In genomic region chr7:96555294-96555693, GRCm38 (mm10) we compare ENCODE assay signal across 15 mouse cellular contexts.
DNase-seq lines count a peak whose midpoint lies in the region; ATAC-seq and TF ChIP-seq lines count a peak whose summit lies in the region.
"Had no signal": no experiment of that assay in that cellular context is flagged by ENCODE, and none has a peak within 500 bp of the region (broad histone marks: within the 10 kb centered on the region; RNA-seq: fewer than 3 reads in every experiment).

No protein-coding gene starts in this region.

- no peak overlapping the region for H3K4me2 ChIP-seq in kidney, postnatal 0 days (ENCODE audit: low read length)
- no peak overlapping the region for H3K4me2 ChIP-seq in forebrain, embryonic 13.5 days
- no peak overlapping the region for H3K4me2 ChIP-seq in limb, embryonic 14.5 days (replicated peaks; ENCODE audit: low read depth, low read length, severe bottlenecking)
- H3K4me2 ChIP-seq: lung, embryonic 15.5 days had no signal

- TF ChIP-seq CTCF in kidney, postnatal 0 days (IDR thresholded peaks at IDR 0.05; ENCODE audit: low read depth): peak; percentile 49

- 31% methylated on average over 5 of the region's 5 CpGs for WGBS in kidney, postnatal 0 days
- 9% methylated on average over 5 of the region's 5 CpGs for WGBS in forebrain, embryonic 13.5 days
- WGBS in limb, embryonic 14.5 days: 20% methylated on average over 5 of the region's 5 CpGs

- peak; percentile 56 for DNase-seq in kidney, postnatal 0 days (ENCODE audit: low spot score)
- no peak for DNase-seq in kidney, adult 8-10 months
- DNase-seq in embryo, embryonic 10.5 days (ENCODE audit: low spot score): peak; percentile 50
- DNase-seq in limb, embryonic 14.5 days (ENCODE audit: low spot score): peak; percentile 48
- no peak for DNase-seq in cerebellum, adult 8-10 months
- no peak for DNase-seq in urinary bladder, postnatal 4 days (ENCODE audit: low spot score in 2 of 2)
- DNase-seq: adrenal gland, adult 2 months; cerebellum, postnatal 25 days; heart, postnatal 4 days; left cerebral cortex, postnatal 4 days; right cerebral cortex, postnatal 25 days had no signal

- no peak overlapping the region for H3K27ac ChIP-seq in kidney, postnatal 0 days
- H3K27ac ChIP-seq in forebrain, embryonic 13.5 days: peak overlapping the region; percentile 69
- no peak overlapping the region for H3K27ac ChIP-seq in limb, embryonic 14.5 days (replicated peaks; ENCODE audit: low read depth, low read length)
- H3K27ac ChIP-seq: lung, embryonic 15.5 days had no signal

- no peaks in the 10 kb centered on the region for H3K36me3 ChIP-seq in kidney, postnatal 0 days (ENCODE audit: insufficient read depth, low read length)
- peaks cover 43% of the 10 kb centered on the region for H3K36me3 ChIP-seq in forebrain, embryonic 13.5 days (ENCODE audit: poor library complexity, severe bottlenecking)
- H3K36me3 ChIP-seq in limb, embryonic 14.5 days (ENCODE audit: control insufficient read depth, insufficient read depth, low read length): no peaks in the 10 kb centered on the region
- H3K36me3 ChIP-seq: heart, embryonic 10.5 days; lung, embryonic 15.5 days had no signal

- H3K4me1 ChIP-seq in kidney, postnatal 0 days (replicated peaks; ENCODE audit: insufficient read depth, low read length): peaks cover 8% of the 10 kb centered on the region; the same call in 1 of the 2 replicates
- peaks cover 34% of the 10 kb centered on the region for H3K4me1 ChIP-seq in forebrain, embryonic 13.5 days
- H3K4me1 ChIP-seq in limb, embryonic 14.5 days (ENCODE audit: control insufficient read depth, insufficient read depth, low read length): peaks cover 43% of the 10 kb centered on the region

- no peak for TF ChIP-seq POLR2A in limb, embryonic 14.5 days (IDR thresholded peaks at IDR 0.05; ENCODE audit: borderline replicate concordance, extremely low read depth, insufficient read depth, insufficient read length)

- no peaks in the 10 kb centered on the region for H3K9me3 ChIP-seq in kidney, postnatal 0 days (replicated peaks; ENCODE audit: low read length)
- peaks cover 7% of the 10 kb centered on the region; the same call in 1 of the 2 replicates for H3K9me3 ChIP-seq in forebrain, embryonic 13.5 days (replicated peaks)
- H3K9me3 ChIP-seq in limb, embryonic 14.5 days (ENCODE audit: control insufficient read depth, low read length): no peaks in the 10 kb centered on the region
- H3K9me3 ChIP-seq: heart, embryonic 10.5 days; lung, embryonic 15.5 days had no signal

- no peaks in the 10 kb centered on the region for H3K27me3 ChIP-seq in kidney, postnatal 0 days (ENCODE audit: insufficient read depth, low read length)
- no peaks in the 10 kb centered on the region for H3K27me3 ChIP-seq in forebrain, embryonic 13.5 days
- no peaks in the 10 kb centered on the region for H3K27me3 ChIP-seq in limb, embryonic 14.5 days (ENCODE audit: control insufficient read depth, insufficient read depth, low read length)
- H3K27me3 ChIP-seq: lung, embryonic 15.5 days had no signal

- H3K4me3 ChIP-seq in kidney, postnatal 0 days (replicated peaks; ENCODE audit: low read depth, low read length): no peak overlapping the region
- no peak overlapping the region for H3K4me3 ChIP-seq in forebrain, embryonic 13.5 days
- no peak overlapping the region for H3K4me3 ChIP-seq in limb, embryonic 14.5 days (replicated peaks; ENCODE audit: low read length)
- H3K4me3 ChIP-seq: heart, embryonic 10.5 days; lung, embryonic 15.5 days had no signal

- no peak overlapping the region for H3K9ac ChIP-seq in kidney, postnatal 0 days (ENCODE audit: low read depth, low read length)
- 0 out of 2 replicates have a peak overlapping the region, but pooled peaks have one; percentile 8 for H3K9ac ChIP-seq in forebrain, embryonic 13.5 days
- no peak overlapping the region for H3K9ac ChIP-seq in limb, embryonic 14.5 days (ENCODE audit: low read depth, low read length, severe bottlenecking)
- H3K9ac ChIP-seq: lung, embryonic 15.5 days had no signal

- ATAC-seq in kidney, postnatal 0 days (replicated peaks; ENCODE audit: low FRiP score, low read depth): no peak
- peak; percentile 54 for ATAC-seq in forebrain, embryonic 13.5 days
- ATAC-seq in limb, embryonic 14.5 days (ENCODE audit: low FRiP score, low read depth): no peak
- no peak for ATAC-seq in inflammation-experienced regulatory T-cells, adult 6 months

Comparison
In these comparisons a context has a peak if more than half of its experiments do, and no peak if none do; other contexts are left out.
1. DNase-seq: peak in kidney, postnatal 0 days (single experiment), embryo, embryonic 10.5 days (single experiment) and limb, embryonic 14.5 days (single experiment); none in kidney, adult 8-10 months (0 of 2), cerebellum, adult 8-10 months (single experiment) and urinary bladder, postnatal 4 days (0 of 2).